Mouse (Mus musculus) urinary bladder, adult 2 months (tissue): ENCODE data around the gene Slc17a7. TPM values are rescaled to one million over a fixed set of nuclear protein-coding genes. Genes with fewer than 3 reads are reported as not detected.

Experiments used
- DNase-seq: peaks from one replicate; pipeline ENCODE4 v3.0.0; 2022; ENCODE audit warnings: low spot score
- polyA plus RNA-seq: library from polyadenylated mRNA; depleted of rRNA; stranded (reverse); fragments of >200 nt; gene quantifications from 2 replicates; pipeline ENCODE4 v1.2.3, GENCODE M21; 2012

Gene Slc17a7
- polyA plus RNA-seq, 1 experiment = 0.04 TPM

DNA sequence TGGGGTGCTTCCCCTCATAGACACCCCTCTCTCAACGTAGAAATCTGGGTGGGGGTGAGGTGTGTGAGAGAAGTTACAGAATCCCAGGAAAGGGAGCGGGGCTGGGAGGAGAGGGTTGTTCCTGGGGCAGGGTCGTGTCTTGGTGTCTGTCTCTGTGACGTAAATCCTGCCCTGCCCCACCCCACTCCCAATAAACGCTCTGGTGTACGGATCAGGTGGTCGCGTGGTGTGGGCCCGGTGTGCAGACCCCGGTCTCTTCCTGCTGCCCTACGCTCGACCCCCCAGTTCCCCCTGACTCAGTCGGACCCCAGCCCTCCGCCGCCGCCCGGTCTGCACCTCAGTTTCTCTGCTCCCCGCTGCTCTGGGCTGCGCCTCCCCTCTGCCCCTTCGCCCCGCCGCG lies 12.2 kb downstream of the Slc17a7 start:
- DNase-seq = no peak

DNA sequence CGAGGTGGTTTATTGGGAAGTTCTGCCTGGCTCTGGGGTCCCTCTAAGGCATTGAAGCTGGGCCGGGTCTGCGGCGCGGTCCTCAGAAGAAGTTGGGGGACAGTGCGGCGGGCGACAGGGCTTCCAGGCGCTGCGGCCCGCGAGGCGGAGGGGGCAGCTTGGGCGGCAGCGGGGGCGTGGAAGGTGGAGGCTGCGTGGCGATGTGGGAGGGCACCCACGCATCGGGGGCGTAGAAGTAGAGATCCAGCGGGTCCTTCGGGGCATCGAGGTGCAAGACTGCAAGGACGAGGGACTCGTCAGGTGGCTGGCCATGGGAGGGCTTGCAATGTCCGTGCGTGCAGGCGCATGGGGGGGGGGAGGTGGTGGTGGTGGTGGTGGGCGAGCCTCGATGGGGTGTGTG lies 12.6 kb downstream of the Slc17a7 start:
- no peak for DNase-seq

DNA sequence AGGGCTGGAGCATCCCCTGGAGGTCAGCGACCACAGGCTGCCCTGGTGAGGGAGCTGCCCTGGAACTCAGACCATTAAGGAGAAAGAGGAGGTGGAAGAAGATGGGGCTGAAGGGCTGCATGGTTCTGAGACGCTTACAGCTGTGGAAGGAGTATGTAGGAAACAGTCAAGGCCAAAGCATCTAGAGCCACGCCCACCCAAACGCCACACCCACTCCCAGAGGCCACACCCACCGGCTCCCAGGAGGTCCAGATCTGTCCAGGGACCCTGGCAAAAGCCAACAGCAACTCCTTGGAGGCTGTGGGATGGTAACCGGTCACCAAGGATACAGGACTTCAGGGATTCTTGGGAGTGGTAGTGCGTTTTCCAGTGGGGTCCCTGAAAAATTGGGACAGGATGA lies 14.8 kb downstream of the Slc17a7 start:
- DNase-seq = no peak

DNA sequence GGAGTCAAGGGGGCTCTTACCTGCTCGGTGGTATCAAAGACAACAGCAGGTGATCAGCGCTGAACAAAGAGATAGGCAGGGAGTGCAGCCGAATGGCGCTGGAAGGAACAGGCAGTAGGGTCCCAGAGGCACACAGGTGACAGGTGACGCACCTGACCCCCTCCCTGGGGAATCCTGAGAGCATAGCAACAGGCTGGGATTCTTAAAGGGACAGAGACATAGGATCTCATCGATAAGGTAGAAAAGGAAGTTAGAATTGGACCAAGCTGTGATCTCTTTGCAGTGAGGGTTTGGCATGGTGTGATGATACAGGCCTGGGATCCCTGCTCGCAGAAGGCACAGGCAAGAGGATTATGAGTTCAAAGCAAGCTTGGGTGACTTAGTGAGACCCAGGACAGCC lies 15.7 kb downstream of the Slc17a7 start, which contains the start of gene Gfy:
TSS of gene Gfy (minus strand) at position 101 of the 400 bp plus-strand sequence.
- no peak for DNase-seq

DNA sequence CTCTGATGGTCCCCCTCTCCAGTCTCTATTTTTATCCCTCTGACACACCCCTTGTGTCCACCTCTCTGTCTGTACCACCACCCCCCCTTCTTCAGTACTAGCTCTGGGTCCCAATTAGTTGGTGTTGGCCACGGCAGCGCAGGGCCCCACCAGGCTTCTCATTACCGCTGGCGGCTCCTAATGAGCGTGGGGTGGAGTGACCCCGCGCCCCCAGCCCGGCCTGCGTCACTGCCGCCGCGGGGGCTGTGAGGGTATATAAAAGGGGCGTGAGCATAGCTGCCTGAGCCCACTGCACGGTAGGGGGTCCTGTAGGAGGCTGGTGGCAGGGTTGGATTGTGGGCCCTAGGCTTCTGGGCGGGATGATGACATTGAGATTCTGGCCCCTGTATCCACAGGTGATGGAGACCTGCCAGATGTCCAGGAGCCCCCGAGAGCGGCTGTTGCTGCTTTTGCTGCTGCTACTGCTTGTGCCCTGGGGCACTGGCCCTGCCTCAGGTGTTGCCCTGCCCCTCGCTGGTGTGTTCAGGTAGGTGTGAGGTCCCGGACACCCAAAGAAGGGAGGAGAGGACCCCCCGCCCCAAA lies 17.2 kb downstream of the Slc17a7 start, which contains the start of gene Pth2:
TSS of gene Pth2 (plus strand) at position 100 of the 582 bp plus-strand sequence.
- no peak for DNase-seq

DNA sequence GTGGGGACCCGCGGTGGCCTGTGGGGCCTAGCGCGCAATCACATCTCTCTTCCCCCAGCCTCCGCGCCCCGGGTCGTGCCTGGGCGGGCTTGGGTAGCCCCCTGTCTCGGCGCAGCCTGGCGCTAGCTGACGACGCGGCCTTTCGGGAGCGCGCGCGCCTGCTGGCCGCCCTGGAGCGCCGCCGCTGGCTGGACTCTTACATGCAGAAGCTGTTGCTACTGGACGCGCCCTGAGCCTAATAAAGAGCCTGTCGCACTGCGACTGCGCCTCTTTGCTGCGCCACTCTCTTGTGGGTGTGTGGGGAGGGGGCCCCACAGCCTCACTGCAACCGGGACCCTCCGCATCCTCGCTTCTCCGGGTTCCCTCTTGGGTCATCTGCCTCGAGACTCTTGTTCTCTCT lies 17.8 kb downstream of the Slc17a7 start:
- DNase-seq = no peak

DNA sequence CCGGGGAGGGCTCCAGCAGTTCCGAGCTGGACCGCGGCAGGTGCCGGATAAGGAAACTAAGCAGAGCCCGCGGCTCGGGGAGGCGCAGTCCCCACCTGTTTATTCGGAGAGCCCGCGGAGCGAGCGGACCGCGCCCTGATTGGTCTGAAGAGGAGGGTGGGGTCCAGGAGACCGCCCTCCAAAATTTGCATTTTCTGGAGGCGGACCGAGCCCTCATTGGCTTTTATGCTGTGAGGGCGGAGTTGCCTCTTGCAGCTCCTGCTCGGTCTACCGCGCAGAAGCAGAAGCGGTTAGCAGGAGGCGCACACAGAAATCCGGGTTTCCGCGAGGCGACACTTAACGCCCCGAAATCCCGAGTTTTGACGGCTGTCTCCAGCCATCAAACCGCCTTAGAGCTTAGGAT lies 18.5 kb downstream of the Slc17a7 start:
- peak; percentile 72 for DNase-seq

DNA sequence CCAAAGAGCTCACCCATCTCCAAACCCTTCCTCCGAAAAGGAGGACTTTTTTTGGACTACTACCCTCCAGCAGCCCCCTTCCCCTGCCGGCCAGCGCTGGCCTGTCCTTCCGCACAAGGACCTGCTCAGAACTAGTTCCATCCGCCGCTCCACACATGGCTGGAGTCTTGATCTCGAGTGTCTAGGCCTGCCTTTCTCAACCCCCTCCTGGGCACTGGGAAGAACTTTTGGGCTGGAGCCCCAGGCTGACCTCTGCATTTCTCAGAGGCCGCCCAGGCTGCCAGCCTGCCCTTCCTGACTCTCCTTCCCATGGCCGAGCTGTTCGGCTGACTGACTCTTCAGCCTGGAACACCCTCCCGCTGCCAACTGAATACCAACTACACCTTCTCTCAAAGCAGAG lies 18.9 kb downstream of the Slc17a7 start:
- no peak for DNase-seq

DNA sequence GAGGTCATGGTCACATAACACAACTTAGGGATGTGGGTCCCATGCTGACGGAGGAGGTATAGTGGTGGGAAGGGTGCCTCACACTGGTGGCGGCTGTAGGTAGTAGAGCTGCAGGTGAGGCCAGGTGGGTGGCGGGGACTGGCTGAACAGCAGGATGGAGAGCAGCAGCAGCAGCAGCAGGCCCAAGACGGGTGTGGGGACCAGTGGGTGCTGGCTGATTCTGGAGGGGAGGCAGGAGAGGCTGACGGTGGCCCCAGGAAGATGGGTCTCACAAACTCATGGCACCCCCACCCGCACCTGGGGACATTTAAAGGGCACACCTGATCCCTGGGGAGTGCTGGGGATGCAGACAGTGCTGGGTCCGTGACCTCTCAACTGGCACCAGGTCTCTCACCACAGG lies 19.9 kb downstream of the Slc17a7 start:
- DNase-seq = no peak

DNA sequence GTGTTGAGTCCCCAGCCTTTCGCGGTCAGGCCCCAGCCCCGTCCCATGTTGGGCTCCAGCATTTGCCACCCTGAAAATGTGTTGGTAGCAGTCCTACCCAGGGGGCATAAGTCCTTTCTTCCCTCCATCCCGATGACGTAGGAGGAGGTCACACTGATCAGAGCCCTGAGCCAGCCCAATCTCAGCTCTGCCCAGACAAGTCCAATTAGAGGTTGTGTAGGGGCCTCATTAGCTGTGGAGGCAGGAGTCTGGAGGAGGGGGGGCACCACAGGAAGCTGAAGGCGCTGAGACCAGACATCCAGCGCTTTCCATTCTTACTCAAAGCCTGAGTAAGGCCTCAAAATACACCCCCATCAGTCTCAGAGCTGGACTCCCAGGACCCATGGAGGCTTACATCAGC lies 22.2 kb downstream of the Slc17a7 start:
- no peak for DNase-seq

DNA sequence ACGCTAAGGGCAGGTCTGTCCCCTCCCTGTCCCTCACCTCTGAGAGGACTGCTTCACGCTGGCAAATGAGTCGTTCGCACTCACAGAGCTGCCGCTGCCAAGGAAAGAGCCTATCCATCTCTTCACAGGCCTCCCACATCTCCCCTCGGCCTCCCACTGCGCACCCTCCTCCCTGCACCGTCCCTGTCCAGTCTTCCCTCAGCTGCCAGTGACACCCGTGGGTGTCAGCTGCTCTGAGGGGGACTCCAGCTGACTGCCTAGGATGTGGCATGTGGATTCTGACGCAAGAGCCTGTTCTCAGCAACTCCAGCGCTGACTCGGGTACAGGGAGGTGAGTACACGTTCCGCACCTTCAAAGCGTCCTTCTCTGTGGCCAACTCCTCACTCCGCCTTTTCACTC lies 25.9 kb downstream of the Slc17a7 start:
- no peak for DNase-seq

DNA sequence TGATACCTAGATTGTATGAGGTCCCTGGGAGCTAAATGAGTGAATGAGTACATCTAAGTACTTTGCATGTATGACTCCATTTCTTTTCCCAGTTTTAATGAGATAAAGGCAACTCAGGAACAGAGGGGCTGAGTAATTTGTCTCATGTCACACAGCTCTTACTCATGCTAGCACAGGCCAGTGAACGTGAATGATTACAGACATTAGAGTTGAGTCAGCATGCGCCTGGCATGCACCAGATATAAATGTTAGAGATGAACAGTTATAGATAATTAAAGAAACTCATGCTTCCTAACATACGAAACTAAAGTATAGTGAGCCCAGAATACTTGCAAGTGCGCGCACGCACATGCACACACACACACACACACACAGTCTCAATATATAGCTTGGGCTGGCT lies 26.4 kb downstream of the Slc17a7 start:
- DNase-seq = no peak

DNA sequence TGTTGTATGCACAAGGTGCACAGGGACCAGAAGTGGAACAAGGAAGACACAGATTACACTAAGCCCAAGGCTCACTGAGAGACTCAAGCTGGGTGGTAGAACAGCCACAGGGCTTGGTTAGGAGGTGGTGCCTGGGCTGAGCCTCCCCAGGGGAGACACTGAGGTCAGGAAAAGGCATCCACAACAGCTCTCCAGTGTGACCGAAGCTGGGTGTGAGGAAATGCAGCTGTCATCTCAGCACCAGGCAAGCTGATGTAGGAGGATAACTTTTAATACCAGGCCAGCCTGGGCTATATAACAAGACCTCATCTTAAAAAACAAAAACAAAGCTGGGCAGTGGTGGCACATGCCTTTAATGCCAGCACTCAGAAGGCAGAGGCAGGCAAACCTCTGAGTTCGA lies 27.4 kb downstream of the Slc17a7 start:
- no peak for DNase-seq

DNA sequence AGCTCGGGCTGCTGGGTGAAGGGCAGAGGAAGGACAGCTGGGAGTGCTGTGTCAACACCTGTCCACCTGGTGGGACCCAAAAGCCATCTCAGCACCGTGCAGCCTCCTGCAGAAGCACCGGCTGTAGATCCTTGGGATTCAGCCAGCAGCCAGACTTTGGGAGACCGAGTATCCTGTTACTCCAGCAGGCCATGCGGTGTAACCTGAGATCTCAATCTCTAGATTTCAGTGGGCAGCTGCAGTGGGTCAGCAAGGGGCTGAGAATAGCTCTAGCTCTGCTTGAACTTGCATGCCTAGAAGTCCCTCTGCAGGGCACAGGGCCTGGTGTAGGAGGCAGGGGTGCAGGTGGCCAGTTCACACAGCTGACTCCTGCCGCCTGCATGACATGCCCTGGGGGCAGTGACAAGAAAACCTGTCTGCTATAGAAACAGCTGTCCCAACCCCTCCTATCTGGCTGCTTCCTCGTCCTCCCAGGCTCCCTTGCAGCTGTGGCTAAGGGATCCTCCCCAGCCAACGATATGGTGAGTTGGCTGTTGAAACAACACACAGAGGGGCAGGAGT lies 28.1 kb downstream of the Slc17a7 start:
- no peak for DNase-seq

DNA sequence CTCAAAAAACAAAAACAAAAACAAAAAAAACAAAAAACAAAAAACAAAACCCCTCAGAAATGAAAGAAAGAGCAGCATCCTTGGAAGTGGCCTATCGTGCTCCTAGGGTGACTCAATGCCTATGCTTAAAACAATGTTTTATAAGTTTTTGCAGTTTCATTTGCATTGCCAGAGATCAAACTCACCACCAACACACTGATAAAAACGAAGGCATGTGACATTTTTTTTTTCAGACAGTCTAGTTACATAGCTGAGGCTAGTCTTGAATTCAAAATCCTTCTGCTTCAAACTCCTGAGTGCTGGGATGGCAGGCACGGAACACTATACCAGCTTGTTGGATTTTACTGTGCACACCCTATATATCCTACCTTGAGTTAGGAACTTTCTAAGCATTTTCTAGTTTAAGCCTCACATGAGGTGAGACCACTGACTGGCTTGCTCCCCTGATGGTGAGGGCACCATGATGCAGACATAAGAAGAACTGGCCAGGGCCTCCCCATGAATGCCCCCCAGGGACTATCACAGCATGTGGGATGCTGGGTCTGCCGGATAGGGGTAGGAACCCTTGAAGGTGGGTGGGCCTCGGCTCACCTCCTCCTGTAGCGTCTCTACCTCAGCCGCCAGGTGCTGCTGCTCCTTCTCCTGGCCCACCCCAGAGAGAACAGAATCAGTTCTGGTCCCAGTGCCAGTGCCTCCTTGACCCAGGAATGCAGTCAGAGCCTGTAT lies 29.0 kb downstream of the Slc17a7 start:
- DNase-seq = no peak

DNA sequence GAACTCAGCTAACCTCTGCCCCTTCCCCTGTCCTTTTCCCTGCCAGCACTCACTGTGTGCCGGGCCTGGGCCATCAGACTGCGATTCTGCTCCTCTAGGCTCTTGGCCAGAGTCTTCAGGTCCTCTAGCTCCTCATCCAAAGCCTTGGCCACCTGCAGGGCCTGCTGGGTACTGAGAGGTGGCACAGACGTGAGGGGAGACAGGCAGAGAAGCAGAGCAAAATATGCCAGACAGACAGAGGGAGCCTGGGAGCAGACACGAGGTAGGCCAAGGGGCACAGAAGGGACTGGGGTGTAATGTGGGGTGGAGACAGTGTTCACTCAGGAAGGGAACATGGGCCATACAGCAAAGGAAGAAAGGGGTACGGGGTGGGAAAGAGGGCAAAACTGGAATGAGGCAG lies 29.7 kb downstream of the Slc17a7 start:
- no peak for DNase-seq

DNA sequence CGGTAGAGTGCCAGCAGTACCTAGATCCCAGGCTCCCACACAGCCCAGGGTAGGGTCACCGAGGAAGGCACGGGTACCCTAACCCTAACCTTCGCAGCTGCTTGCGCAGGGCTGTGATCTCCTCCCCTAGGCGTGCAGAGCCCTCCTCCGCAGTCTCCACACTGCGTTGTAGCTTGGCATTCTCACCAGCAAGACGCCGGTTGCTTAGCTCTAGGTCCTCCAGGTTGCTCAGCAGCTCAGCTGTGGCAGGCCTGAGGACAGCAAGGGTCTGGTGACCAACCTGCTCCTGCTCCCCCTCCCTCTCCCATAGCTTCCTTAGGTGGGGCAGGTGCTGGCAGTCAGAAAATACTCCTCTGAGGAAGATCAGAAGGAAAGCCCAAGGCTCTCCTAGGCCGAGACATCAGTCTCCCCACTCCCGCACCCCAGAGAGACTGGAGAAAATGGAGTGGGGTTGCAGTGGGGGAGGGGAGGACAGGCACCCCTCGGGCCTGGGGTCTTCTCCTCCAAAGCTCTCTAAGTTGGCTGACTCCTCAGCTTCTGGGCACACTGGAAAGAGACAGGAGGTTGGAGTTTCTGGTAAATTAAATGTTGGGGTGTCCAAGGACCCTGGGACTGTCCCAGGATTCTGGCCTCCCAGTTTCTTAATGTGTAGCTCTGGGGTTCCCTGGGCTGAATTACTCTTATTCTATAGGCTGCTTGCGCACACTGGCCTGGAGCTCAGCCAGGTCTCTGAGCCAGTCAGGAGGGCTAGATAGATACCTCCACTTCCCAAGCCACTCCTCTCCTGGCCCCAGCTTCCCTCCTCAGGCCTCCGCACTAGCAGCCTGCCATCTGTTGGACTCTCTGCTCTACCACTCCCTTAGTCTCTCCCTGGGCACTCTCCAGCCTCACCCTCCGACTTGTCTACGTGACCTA lies 30.4 kb downstream of the Slc17a7 start:
- no peak for DNase-seq

DNA sequence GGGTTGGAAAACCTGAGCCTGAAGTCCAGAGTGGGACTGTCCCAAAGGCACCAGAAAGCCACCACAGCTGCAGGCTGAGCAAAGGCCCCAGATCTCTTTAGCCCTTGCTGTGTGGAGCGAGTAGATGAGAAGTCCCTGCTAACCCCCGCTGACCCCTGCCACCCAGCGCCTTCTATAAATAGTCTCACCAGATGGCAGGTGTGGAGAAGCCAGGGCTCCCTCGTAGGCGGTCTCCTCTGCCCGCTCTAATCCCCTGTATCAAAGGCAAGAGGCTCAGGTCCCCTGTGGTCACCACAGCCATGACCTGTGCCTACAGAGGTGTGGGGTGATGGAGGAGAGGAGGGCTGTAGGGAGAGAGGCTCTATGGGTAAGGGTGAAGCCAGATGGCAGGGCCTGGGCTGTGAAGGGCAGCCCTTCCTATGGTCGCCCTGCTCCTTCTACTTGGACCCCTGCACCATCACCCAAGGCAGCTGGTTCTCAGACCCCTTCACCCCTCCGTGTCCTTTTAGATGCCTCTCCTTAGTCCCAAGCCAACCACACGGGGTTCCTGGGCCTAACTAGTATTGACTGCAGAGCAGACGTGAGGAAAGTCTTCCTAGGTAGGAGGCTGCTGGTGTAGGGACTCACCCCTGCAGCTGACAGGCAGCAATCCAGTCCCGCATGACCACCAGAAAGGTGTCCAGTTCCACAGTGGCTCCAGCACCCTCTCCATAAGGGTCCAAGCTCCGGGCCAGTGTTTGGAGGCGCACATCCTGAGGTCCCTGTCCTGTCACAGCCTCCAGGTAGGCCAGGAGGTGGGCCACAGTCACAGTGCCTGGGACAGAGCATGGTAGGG lies 31.8 kb downstream of the Slc17a7 start:
- no peak for DNase-seq

DNA sequence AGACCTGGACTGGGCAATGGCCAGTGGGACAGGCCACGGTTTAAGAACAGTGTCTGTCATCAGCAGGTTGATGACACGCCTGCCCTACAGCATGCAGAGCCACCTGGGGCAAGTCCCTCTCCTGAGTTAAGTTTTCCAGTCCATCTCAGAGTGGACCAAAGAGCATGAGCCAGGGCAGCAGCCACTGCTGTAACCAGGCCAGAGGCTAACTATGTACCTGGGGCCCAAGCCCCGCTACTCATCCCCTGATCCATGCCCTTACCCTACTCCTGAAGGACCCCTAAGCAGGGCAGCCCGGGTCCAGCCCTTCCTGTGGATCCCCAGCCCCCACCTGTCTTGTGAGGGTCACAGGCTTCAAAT lies 32.4 kb downstream of the Slc17a7 start:
- DNase-seq = no peak

DNA sequence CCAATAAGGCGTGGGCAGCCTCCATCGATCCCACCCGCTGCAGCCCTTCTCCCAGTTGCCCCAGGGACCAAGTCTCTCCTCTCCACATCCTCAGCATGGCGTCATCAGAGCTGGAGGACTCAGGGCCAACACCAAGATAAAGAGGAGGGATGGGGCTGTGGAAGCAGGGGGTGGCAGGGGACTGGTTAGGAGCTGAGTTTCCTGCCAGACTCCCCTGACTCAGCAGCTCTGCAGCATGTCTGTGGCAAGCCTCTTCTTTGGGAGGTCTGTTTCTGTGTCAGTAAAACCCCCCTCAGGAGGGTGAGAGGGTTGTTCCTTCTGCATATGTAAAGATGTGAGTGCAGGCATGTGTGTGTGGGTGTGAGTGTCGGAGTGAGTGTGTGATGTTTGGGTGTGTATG lies 33.2 kb downstream of the Slc17a7 start:
- no peak for DNase-seq

DNA sequence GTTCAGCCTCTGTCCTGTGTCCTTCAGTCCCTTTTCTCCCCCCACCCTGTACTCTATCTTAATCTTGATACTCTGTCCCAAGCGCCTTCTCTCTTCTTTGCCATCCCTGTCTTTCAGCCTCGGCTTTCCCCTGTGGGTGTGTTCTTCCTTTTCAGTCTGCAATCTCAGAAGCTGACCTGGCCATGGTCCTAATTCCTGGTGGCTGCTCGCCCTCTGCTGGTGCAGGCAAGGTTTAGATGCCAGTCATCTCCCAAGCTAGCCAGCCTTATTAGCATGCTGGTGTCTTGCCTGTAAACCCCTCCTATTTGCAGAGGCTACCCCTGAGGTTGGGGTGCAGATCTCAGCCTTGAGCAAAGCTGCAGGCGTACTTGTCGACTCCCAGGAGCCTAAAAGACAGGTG lies 34.7 kb downstream of the Slc17a7 start:
- no peak for DNase-seq

DNA sequence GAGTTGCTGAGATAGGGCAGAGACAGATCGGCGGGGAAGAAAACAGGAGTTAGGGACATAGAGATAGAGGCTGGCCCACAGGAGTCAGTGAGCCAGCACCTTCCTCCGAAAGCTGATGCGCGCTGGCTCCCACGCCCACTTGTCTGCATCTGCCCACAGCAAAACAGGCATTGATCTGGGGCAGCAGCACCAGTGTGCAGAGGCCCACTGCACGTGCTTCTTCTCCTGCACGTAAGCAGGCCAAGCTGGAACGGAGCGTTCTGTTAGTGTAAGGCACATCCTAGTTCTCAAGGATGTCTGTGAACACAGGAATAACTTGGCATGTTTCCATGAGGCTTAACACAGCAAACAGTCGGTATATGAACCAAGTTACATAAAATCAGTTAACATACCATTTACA lies 35.2 kb downstream of the Slc17a7 start:
- no peak for DNase-seq
